Mouse (Mus musculus) kidney, postnatal 0 days (tissue): ENCODE results near the gene A530084C06Rik. TPM values are rescaled to one million over a fixed set of nuclear protein-coding genes. Genes with fewer than 3 reads are reported as not detected.
A peak's percentile ranks its signal among the peaks of the same experiment; 100 is the strongest.

Experiments used
- ATAC-seq: fragments of 200-750 bp; cut with Nextera tagmentation; replicated peaks from 2 replicates; pipeline ENCODE4 v1.8.0; 2017; ENCODE audit warnings: low read depth, moderate number of reproducible peaks, moderate TSS enrichment, moderate library complexity; ENCODE audit not compliant: low FRiP score
- DNase-seq: peaks from one replicate; pipeline ENCODE4 v3.0.0-alpha.2; 2016; ENCODE audit warnings: low spot score
- H3K27ac ChIP-seq: fragments of 300-500 bp; sonication (generic); 2 replicates; pipeline ENCODE4 v1.5.1; 2014; ENCODE audit warnings: mild to moderate bottlenecking
- H3K27me3 ChIP-seq: fragments of 300-500 bp; sonication (generic); 2 replicates; pipeline ENCODE4 v1.6.1; 2014; ENCODE audit warnings: low read length, mixed read lengths; ENCODE audit not compliant: insufficient read depth
- H3K36me3 ChIP-seq: fragments of 300-500 bp; sonication (generic); 2 replicates; pipeline ENCODE4 v1.6.1; 2014; ENCODE audit warnings: low read length, mixed read lengths; ENCODE audit not compliant: insufficient read depth
- H3K4me1 ChIP-seq: fragments of 300-500 bp; sonication (generic); replicated peaks from 2 replicates; pipeline ENCODE4 v1.6.1; 2014; ENCODE audit warnings: antibody characterized with exemption, low read length, mixed read lengths; ENCODE audit not compliant: insufficient read depth
- H3K4me2 ChIP-seq: fragments of 300-500 bp; sonication (generic); 2 replicates; pipeline ENCODE4 v1.6.1; 2014; ENCODE audit warnings: mild to moderate bottlenecking, low read length, moderate library complexity, mixed read lengths
- H3K4me3 ChIP-seq: fragments of 300-500 bp; sonication (generic); replicated peaks from 2 replicates; pipeline ENCODE4 v1.5.1; 2014; ENCODE audit warnings: low read depth, low read length
- H3K9ac ChIP-seq: fragments of 300-500 bp; sonication (generic); 2 replicates; pipeline ENCODE4 v1.6.1; 2014; ENCODE audit warnings: low read depth, low read length
- H3K9me3 ChIP-seq: fragments of 300-500 bp; sonication (generic); replicated peaks from 2 replicates; pipeline ENCODE4 v1.6.1; 2016; ENCODE audit warnings: low read length, inconsistent platforms, mixed read lengths
- CTCF ChIP-seq: IDR thresholded peaks from 2 replicates; pipeline ENCODE4 v1.5.1; 2016; ENCODE audit warnings: antibody characterized with exemption, low read depth, mild to moderate bottlenecking, moderate library complexity
- WGBS: fragments of 180-500 bp; shearing (Covaris S2); extraction: QIAGEN DNeasy Blood & Tissue Kit; methylation state at CpG from one replicate; pipeline ENCODE4 v1.1.7; 2014; 5-methylcytosine and 5-hydroxymethylcytosine counted together
- polyA plus RNA-seq: library from polyadenylated mRNA; unstranded; fragments of >200 nt; fragmentation: Nextera tagmentation; extraction: Ambion mirVana; gene quantifications from 2 replicates; pipeline ENCODE4 v1.2.1, GENCODE M21; 2015

A530084C06Rik gene
- polyA plus RNA-seq, 1 experiment from 2014 or later = not detected

DNA sequence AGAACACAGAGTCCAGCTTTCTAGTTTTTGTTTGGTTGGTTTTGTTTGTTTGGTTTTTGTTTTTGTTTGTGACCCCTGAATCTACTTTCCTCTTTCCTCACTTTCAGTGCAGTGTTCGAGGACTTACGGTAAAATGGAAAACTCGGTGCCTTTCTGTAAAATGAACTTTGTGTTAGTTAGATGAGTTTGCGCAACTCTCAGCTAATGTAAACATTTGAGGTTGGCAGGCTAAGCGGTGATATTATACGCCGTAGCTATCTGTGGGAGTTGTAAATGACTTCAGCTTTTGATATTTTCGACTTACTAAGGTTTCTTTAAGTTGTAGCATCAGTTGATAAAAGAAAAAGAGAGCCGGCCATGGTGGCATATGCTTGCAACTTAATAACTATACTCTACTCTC is 40.2 kb downstream of the A530084C06Rik start:
- no peak for TF ChIP-seq CTCF
- no peaks in the 10 kb centered on the region for H3K9me3 ChIP-seq
- WGBS = 86% methylated on average over 9 of the region's 9 CpGs
- no peak overlapping the region for H3K27ac ChIP-seq
- DNase-seq = no peak
- H3K4me2 ChIP-seq = no peak overlapping the region
- no peak for ATAC-seq
- no peaks in the 10 kb centered on the region for H3K4me1 ChIP-seq
- no peaks in the 10 kb centered on the region for H3K36me3 ChIP-seq
- H3K9ac ChIP-seq = no peak overlapping the region
- no peak overlapping the region for H3K4me3 ChIP-seq
- no peaks in the 10 kb centered on the region for H3K27me3 ChIP-seq

DNA sequence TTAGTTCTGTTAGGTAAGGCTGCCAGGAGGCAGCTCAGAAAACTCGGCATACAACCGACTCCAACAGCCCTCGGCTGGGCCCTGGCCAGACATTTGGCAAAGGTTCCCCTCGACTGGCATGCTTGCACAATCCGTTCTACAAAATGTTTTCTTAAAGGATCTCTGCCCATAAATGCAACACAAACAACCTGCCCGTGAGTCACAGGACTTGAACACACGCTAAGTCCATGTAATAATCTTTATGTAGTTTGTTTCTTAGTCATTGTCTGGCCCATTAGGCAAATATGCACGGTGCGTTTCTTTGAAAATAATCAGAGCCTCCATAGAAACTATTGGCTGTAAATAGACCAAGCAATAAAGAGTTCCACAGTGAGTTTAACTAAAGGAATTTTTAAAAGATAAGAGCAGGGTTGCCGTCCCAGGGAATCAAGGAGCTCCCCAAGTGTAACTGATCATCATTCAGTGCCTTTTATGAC is 40.7 kb downstream of the A530084C06Rik start:
- Histone ChIP-seq H3K4me3 (no peak overlapping the region), H3K4me1 (no peaks in the 10 kb centered on the region), H3K9me3 (no peaks in the 10 kb centered on the region), H3K4me2 (no peak overlapping the region), H3K27ac (no peak overlapping the region), H3K9ac (no peak overlapping the region), H3K27me3 (no peaks in the 10 kb centered on the region), H3K36me3 (no peaks in the 10 kb centered on the region)
- 54% methylated on average over 10 of the region's 10 CpGs for WGBS
- ATAC-seq = no peak
- TF ChIP-seq CTCF = no peak
- no peak for DNase-seq

- Histone ChIP-seq H3K4me3 (no peak overlapping the region), H3K36me3 (no peaks in the 10 kb centered on the region), H3K27ac (no peak overlapping the region), H3K9me3 (no peaks in the 10 kb centered on the region), H3K27me3 (no peaks in the 10 kb centered on the region), H3K4me1 (no peaks in the 10 kb centered on the region), H3K9ac (no peak overlapping the region), H3K4me2 (no peak overlapping the region)
- whole genome bisulfite sequencing = 85% methylated on average over 7 of the region's 7 CpGs
- TF ChIP-seq CTCF = no peak
- no peak for ATAC-seq
- DNase-seq = no peak
These were observed 43.9 kb downstream of the A530084C06Rik start for GRCm38 (mm10) chr13:31515261-31515660.

DNA sequence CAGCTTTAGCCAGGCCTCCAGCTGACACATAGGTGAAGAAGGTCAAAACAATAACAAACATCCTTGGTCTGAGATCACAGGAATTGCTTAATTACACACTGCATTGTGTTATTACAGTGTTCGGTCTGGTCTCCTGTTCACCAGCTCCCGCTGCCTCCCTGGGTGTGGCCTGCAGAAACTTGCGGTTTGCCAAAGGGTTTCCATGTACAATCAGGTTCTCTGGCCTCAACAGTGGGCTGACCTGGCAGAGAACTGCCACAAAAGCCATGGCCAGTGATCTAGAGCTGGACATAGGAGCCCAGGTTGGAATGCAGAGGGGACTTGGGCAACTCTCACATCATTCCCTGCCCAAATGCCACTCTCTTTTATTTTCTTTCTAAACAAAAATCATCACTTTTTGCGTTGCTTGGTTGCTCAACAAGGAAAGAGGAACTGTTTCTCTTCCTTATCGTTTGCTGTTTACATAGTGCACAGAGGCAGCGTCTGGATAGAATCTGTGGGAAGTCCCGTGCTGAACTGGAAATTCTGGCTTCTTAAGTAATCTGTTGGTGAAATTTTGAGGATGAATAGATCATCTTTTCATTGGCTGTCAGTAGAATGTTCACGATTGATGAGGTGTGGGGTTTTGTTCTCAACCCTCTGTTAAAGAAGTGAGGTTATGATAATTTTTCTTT is 52.5 kb downstream of the A530084C06Rik start:
- ATAC-seq = no peak
- Histone ChIP-seq H3K9ac (no peak overlapping the region), H3K4me1 (no peaks in the 10 kb centered on the region), H3K9me3 (no peaks in the 10 kb centered on the region), H3K27me3 (no peaks in the 10 kb centered on the region), H3K4me3 (no peak overlapping the region), H3K27ac (no peak overlapping the region), H3K36me3 (no peaks in the 10 kb centered on the region), H3K4me2 (no peak overlapping the region)
- WGBS = 45% methylated on average over 8 of the region's 8 CpGs
- TF ChIP-seq CTCF = no peak
- DNase-seq = peak; percentile 2

Other genes starting within 250 kb of the A530084C06Rik start
- 7.3 and 11.2 TPM in 2 replicates for gene Foxq1, start 3.2 kb downstream of the A530084C06Rik start, polyA plus RNA-seq
- gene Foxf2, start 66.5 kb upstream of the A530084C06Rik start, polyA plus RNA-seq = not detected in 2 replicates
- gene Foxc1, start 247.3 kb upstream of the A530084C06Rik start, polyA plus RNA-seq = 5.7 and 7.6 TPM in 2 replicates